Mouse (Mus musculus) thymus, adult 2 months (tissue): ENCODE data around the gene Mdga1.

Experiments
- CTCF ChIP-seq: fragments of 200-500 bp; IDR thresholded peaks from 2 replicates; pipeline ENCODE4 v1.5.1; 2012; ENCODE audit warnings: mild to moderate bottlenecking, control low read depth, low read length, moderate library complexity, borderline replicate concordance; ENCODE audit not compliant: control insufficient read depth, poor library complexity, insufficient read depth; ENCODE audit errors: extremely low read depth
- POLR2A ChIP-seq: fragments of 200-500 bp; IDR thresholded peaks from 2 replicates; pipeline ENCODE4 v1.6.1; 2012; ENCODE audit warnings: mild to moderate bottlenecking, low read length, control low read depth, moderate library complexity; ENCODE audit not compliant: control insufficient read depth, poor library complexity, insufficient read depth; ENCODE audit errors: extremely low read depth

GRCm38 (mm10) chr17:30018927-30019610, 49.2 kb upstream of the Mdga1 start:
- TF ChIP-seq CTCF (no peak), POLR2A (no peak)
